Mouse (Mus musculus) heart, embryonic 14.5 days (tissue): ENCODE measurements at regions not wholly inside any gene's neighbourhood (a gene's known extent, or its start where the extent isn't known, plus 50 kb on each side); places are given as distances from the start of the nearest gene placed in this dataset.
"Not testable (repeated sequence)": the region's sequence is repeated elsewhere in the genome, so short reads cannot be mapped to it uniquely, and the experiment has no call there.

Experiments used
- ATAC-seq: fragments of 200-750 bp; cut with Nextera tagmentation; 2 replicates; pipeline ENCODE4 v1.8.0; 2017; ENCODE audit warnings: low read depth, moderate TSS enrichment; ENCODE audit not compliant: insufficient number of reproducible peaks, insufficient read depth, low FRiP score
- H3K27ac ChIP-seq, 2 experiments: fragments of 200-500 bp in 1 of 2; fragments of 300-500 bp in 1 of 2; sonication (generic) in 1 of 2; replicated peaks in 1 of 2; 2 replicates each; pipeline ENCODE4 v1.5.1; 2012 to 2014; ENCODE audit warnings: low read depth in 2 of 2, low read length in 2 of 2, control low read depth in 1 of 2, mild to moderate bottlenecking in 1 of 2, mixed read lengths in 1 of 2; ENCODE audit not compliant: control insufficient read depth in 1 of 2, insufficient read depth in 1 of 2
- H3K27me3 ChIP-seq: fragments of 300-500 bp; sonication (generic); 2 replicates; pipeline ENCODE4 v1.6.1; 2014; ENCODE audit warnings: mild to moderate bottlenecking, low read length, control low read depth; ENCODE audit not compliant: control insufficient read depth, insufficient read depth
- H3K36me3 ChIP-seq: fragments of 300-500 bp; sonication (generic); 2 replicates; pipeline ENCODE4 v1.6.1; 2014; ENCODE audit warnings: mild to moderate bottlenecking, control low read depth, low read length, mixed read lengths; ENCODE audit not compliant: control insufficient read depth, insufficient read depth
- H3K4me1 ChIP-seq, 2 experiments: fragments of 200-500 bp in 1 of 2; fragments of 300-500 bp in 1 of 2; sonication (generic) in 1 of 2; 2 replicates each; pipeline ENCODE4 v1.6.1; 2012 to 2014; ENCODE audit warnings: low read length in 2 of 2, control low read depth in 1 of 2, mixed read lengths in 1 of 2; ENCODE audit not compliant: control insufficient read depth in 2 of 2, insufficient read depth in 2 of 2
- H3K4me2 ChIP-seq: fragments of 300-500 bp; sonication (generic); 2 replicates; pipeline ENCODE4 v1.6.1; 2014; ENCODE audit warnings: mild to moderate bottlenecking, low read length
- H3K4me3 ChIP-seq, 2 experiments: fragments of 200-500 bp in 1 of 2; fragments of 300-500 bp in 1 of 2; sonication (generic) in 1 of 2; 2 replicates each; pipeline ENCODE4 v1.5.1; 2012 to 2014; ENCODE audit warnings: low read length in 2 of 2, mild to moderate bottlenecking in 2 of 2, control low read depth in 1 of 2, low read depth in 1 of 2, moderate library complexity in 1 of 2; ENCODE audit not compliant: control insufficient read depth in 1 of 2, insufficient read depth in 1 of 2
- H3K9ac ChIP-seq: fragments of 300-500 bp; sonication (generic); 2 replicates; pipeline ENCODE4 v1.6.1; 2014; ENCODE audit warnings: mild to moderate bottlenecking, low read length
- H3K9me3 ChIP-seq: fragments of 300-500 bp; sonication (generic); 2 replicates; pipeline ENCODE4 v1.6.1; 2016; ENCODE audit warnings: low read length, control low read depth; ENCODE audit not compliant: control insufficient read depth
- WGBS: fragments of 180-500 bp; shearing (Covaris S2); extraction: QIAGEN DNeasy Blood & Tissue Kit; methylation state at CpG from one replicate; pipeline ENCODE4 v1.1.7; 2014; 5-methylcytosine and 5-hydroxymethylcytosine counted together

GRCm38 (mm10) chr3:128415568-128415967 lies 519.4 kb upstream of the Fam241a start:
- WGBS: 67% methylated on average over 2 of the region's 2 CpGs
- no peak overlapping the region for H3K4me3 ChIP-seq
- no peak overlapping the region for H3K4me2 ChIP-seq
- ATAC-seq: no peak
- no peaks in the 10 kb centered on the region for H3K9me3 ChIP-seq
- no peaks in the 10 kb centered on the region for H3K36me3 ChIP-seq
- H3K27me3 ChIP-seq: no peaks in the 10 kb centered on the region
- H3K9ac ChIP-seq: no peak overlapping the region
- H3K27ac ChIP-seq: no peak overlapping the region
- no peaks in the 10 kb centered on the region for H3K4me1 ChIP-seq

- Histone ChIP-seq H3K4me2 (no peak overlapping the region), H3K27me3 (no peaks in the 10 kb centered on the region), H3K9ac (no peak overlapping the region), H3K27ac (no peak overlapping the region), H3K36me3 (no peaks in the 10 kb centered on the region), H3K4me1 (no peaks in the 10 kb centered on the region), H3K4me3 (no peak overlapping the region), H3K9me3 (no peaks in the 10 kb centered on the region)
- WGBS: 73% methylated on average over 1 of the region's 1 CpGs
- ATAC-seq: no peak
These were observed 517.4 kb upstream of the Fam241a start for GRCm38 (mm10) chr3:128413481-128413880.

GRCm38 (mm10) chr3:128412157-128412556 lies 516.0 kb upstream of the Fam241a start:
- Histone ChIP-seq H3K27ac (no peak overlapping the region), H3K4me2 (no peak overlapping the region), H3K9me3 (no peaks in the 10 kb centered on the region), H3K27me3 (no peaks in the 10 kb centered on the region), H3K4me3 (no peak overlapping the region), H3K9ac (no peak overlapping the region), H3K4me1 (no peaks in the 10 kb centered on the region), H3K36me3 (no peaks in the 10 kb centered on the region)
- ATAC-seq: no peak

- 93% methylated on average over 3 of the region's 3 CpGs for WGBS
- Histone ChIP-seq H3K9ac (no peak overlapping the region), H3K27me3 (no peaks in the 10 kb centered on the region), H3K4me2 (no peak overlapping the region), H3K9me3 (no peaks in the 10 kb centered on the region), H3K27ac (no peak overlapping the region), H3K4me3 (no peak overlapping the region), H3K4me1 (no peaks in the 10 kb centered on the region), H3K36me3 (no peaks in the 10 kb centered on the region)
- ATAC-seq: no peak
These were observed 498.7 kb upstream of the Fam241a start for GRCm38 (mm10) chr3:128394805-128395204.

- ATAC-seq: no peak
- H3K4me3 ChIP-seq: no peak overlapping the region
- H3K9ac ChIP-seq: no peak overlapping the region
- no peak overlapping the region for H3K27ac ChIP-seq
- H3K4me1 ChIP-seq: no peaks in the 10 kb centered on the region
- no peaks in the 10 kb centered on the region for H3K9me3 ChIP-seq
- no peak overlapping the region for H3K4me2 ChIP-seq
- H3K36me3 ChIP-seq: no peaks in the 10 kb centered on the region
- 79% methylated on average over 4 of the region's 4 CpGs for WGBS
- no peaks in the 10 kb centered on the region for H3K27me3 ChIP-seq
These were observed 484.5 kb upstream of the Fam241a start for GRCm38 (mm10) chr3:128380579-128380978.

- Histone ChIP-seq H3K4me1 (no peaks in the 10 kb centered on the region), H3K9ac (no peak overlapping the region), H3K36me3 (no peaks in the 10 kb centered on the region), H3K4me3 (no peak overlapping the region), H3K27ac (no peak overlapping the region), H3K9me3 (no peaks in the 10 kb centered on the region), H3K27me3 (no peaks in the 10 kb centered on the region), H3K4me2 (no peak overlapping the region)
- no peak for ATAC-seq
- 58% methylated on average over 5 of the region's 5 CpGs for WGBS
These were observed 473.5 kb upstream of the Fam241a start for GRCm38 (mm10) chr3:128369521-128370127.

- ATAC-seq: no peak
- H3K27ac ChIP-seq: no peak overlapping the region
- no peaks in the 10 kb centered on the region for H3K36me3 ChIP-seq
- H3K4me2 ChIP-seq: no peak overlapping the region
- H3K4me1 ChIP-seq: no peaks in the 10 kb centered on the region
- H3K4me3 ChIP-seq: no peak overlapping the region
- no peak overlapping the region for H3K9ac ChIP-seq
- no peaks in the 10 kb centered on the region for H3K9me3 ChIP-seq
- no peaks in the 10 kb centered on the region for H3K27me3 ChIP-seq
- 88% methylated on average over 2 of the region's 2 CpGs for WGBS
These were observed 466.2 kb upstream of the Fam241a start for GRCm38 (mm10) chr3:128362310-128362709.

GRCm38 (mm10) chr3:128349123-128349522 lies 453.0 kb upstream of the Fam241a start:
- not testable (repeated sequence) for H3K4me3 ChIP-seq, H3K4me1 ChIP-seq, H3K9ac ChIP-seq, H3K9me3 ChIP-seq, H3K27ac ChIP-seq, H3K4me2 ChIP-seq, H3K36me3 ChIP-seq, ATAC-seq
- 6% methylated on average over 2 of the region's 2 CpGs for WGBS
- H3K27me3 ChIP-seq: peaks cover 26% of the 10 kb centered on the region
